In genomic region chr7:4658912-4659551, GRCm38 (mm10) we compare ENCODE assay signal across 8 mouse cellular contexts. TPM values are rescaled to one million over a fixed set of nuclear protein-coding genes. Genes with fewer than 3 reads are reported as not detected.
DNase-seq lines count a peak whose midpoint lies in the region; ATAC-seq lines count a peak whose summit lies in the region.

Gene Ppp6r1, minus strand, starts transcription at chr7:4659019.

- WGBS in heart, embryonic 14.5 days: under 1% methylated on average over 54 of the region's 54 CpGs
- under 1% methylated on average over 54 of the region's 54 CpGs for WGBS in liver, embryonic 13.5 days (ENCODE audit: insufficient replicate concordance)
- under 1% methylated on average over 54 of the region's 54 CpGs for WGBS in stomach, embryonic 16.5 days

- H3K27me3 ChIP-seq in heart, embryonic 14.5 days (ENCODE audit: control insufficient read depth, insufficient read depth, low read length): no peaks in the 10 kb centered on the region
- no peaks in the 10 kb centered on the region for H3K27me3 ChIP-seq in liver, embryonic 13.5 days
- no peaks in the 10 kb centered on the region for H3K27me3 ChIP-seq in stomach, embryonic 16.5 days (ENCODE audit: control insufficient read depth, insufficient read depth, low read length)

- peak; percentile 78 for ATAC-seq in CD4-positive, CD25-positive, alpha-beta regulatory T cell, adult 4 months
- peak; percentile 94 for ATAC-seq in heart, embryonic 14.5 days (ENCODE audit: insufficient number of reproducible peaks, insufficient read depth, low FRiP score, low read depth)
- peak; percentile 96 for ATAC-seq in liver, embryonic 13.5 days (ENCODE audit: low read depth)
- peak; percentile 99 for ATAC-seq in stomach, embryonic 16.5 days (ENCODE audit: insufficient read depth, low FRiP score)

- H3K27ac ChIP-seq in heart, embryonic 14.5 days (replicated peaks in 1 of 2; ENCODE audit: control insufficient read depth in 1 of 2, insufficient read depth in 1 of 2, low read depth in 2 of 2, low read length in 2 of 2): peak within 1 kb of the TSS; percentile 90 to 93
- H3K27ac ChIP-seq in liver, embryonic 13.5 days: peak within 1 kb of the TSS; percentile 92
- peak within 1 kb of the TSS; percentile 96 for H3K27ac ChIP-seq in stomach, embryonic 16.5 days (ENCODE audit: low read length)

- H3K4me2 ChIP-seq in heart, embryonic 14.5 days (ENCODE audit: low read length): peak within 1 kb of the TSS; percentile 97
- peak within 1 kb of the TSS; percentile 96 for H3K4me2 ChIP-seq in liver, embryonic 13.5 days
- H3K4me2 ChIP-seq in stomach, embryonic 16.5 days (ENCODE audit: low read depth, low read length): peak within 1 kb of the TSS; percentile 86

- H3K36me3 ChIP-seq in heart, embryonic 14.5 days (ENCODE audit: control insufficient read depth, insufficient read depth, low read length): peaks cover 25% of the 10 kb centered on the region
- peaks cover 42% of the 10 kb centered on the region for H3K36me3 ChIP-seq in liver, embryonic 13.5 days
- H3K36me3 ChIP-seq in stomach, embryonic 16.5 days (ENCODE audit: control insufficient read depth, insufficient read depth, low read length): no peaks in the 10 kb centered on the region

- peaks cover 8 to 44% of the 10 kb centered on the region in 2 experiments for H3K4me1 ChIP-seq in heart, embryonic 14.5 days (ENCODE audit: control insufficient read depth in 2 of 2, insufficient read depth in 2 of 2, low read length in 2 of 2)
- peaks cover 62% of the 10 kb centered on the region for H3K4me1 ChIP-seq in liver, embryonic 13.5 days (replicated peaks)
- peaks cover 31% of the 10 kb centered on the region for H3K4me1 ChIP-seq in stomach, embryonic 16.5 days (ENCODE audit: control insufficient read depth, insufficient read depth, low read length)

- DNase-seq in c-Kit-negative CD71-positive TER-119-positive erythroid progenitor cells, embryonic 14.5 days (ENCODE audit: low read depth, low spot score): peak; percentile 95
- peak; percentile 97 for DNase-seq in fibroblast of lung, adult 2 months (ENCODE audit: low read depth)
- peak; percentile 99 for DNase-seq in kidney, postnatal 14 days
- peak; percentile 96 for DNase-seq in liver, embryonic 13.5 days
- DNase-seq in neural tube, embryonic 10.5 days (ENCODE audit: extremely low spot score, low spot score): peak; percentile 91

- H3K9ac ChIP-seq in heart, embryonic 14.5 days (ENCODE audit: low read length): peak within 1 kb of the TSS; percentile 94
- peak within 1 kb of the TSS; percentile 97 for H3K9ac ChIP-seq in liver, embryonic 13.5 days
- peak within 1 kb of the TSS; percentile 96 for H3K9ac ChIP-seq in stomach, embryonic 16.5 days (ENCODE audit: low read length)

- no peaks in the 10 kb centered on the region for H3K9me3 ChIP-seq in heart, embryonic 14.5 days (ENCODE audit: control insufficient read depth, low read length)
- H3K9me3 ChIP-seq in liver, embryonic 13.5 days (replicated peaks): no peaks in the 10 kb centered on the region
- H3K9me3 ChIP-seq in stomach, embryonic 16.5 days (replicated peaks; ENCODE audit: control insufficient read depth, low read length): no peaks in the 10 kb centered on the region

- peak within 1 kb of the TSS; percentile 73 to 77 for H3K4me3 ChIP-seq in heart, embryonic 14.5 days (ENCODE audit: control insufficient read depth in 1 of 2, insufficient read depth in 1 of 2, low read depth in 1 of 2, low read length in 2 of 2)
- peak within 1 kb of the TSS; percentile 94 for H3K4me3 ChIP-seq in liver, embryonic 13.5 days (replicated peaks)
- H3K4me3 ChIP-seq in stomach, embryonic 16.5 days (replicated peaks; ENCODE audit: low read length): peak within 1 kb of the TSS; percentile 83

RNA-seq across cellular contexts. Expression of gene Ppp6r1, which starts in this region (rescaled TPM):
- polyA plus RNA-seq in CD4-positive, CD25-positive, alpha-beta regulatory T cell, adult 4 months (2017; shearing (Covaris generic)): 1 to 10 TPM; 6.7 to 9.1 TPM
- polyA plus RNA-seq in heart, embryonic 14.5 days (2014; fragmentation: Nextera tagmentation; extraction: Ambion mirVana): 7.1 and 8.1 TPM in 2 replicates
- 5.7 and 7.1 TPM in 2 replicates for polyA plus RNA-seq in liver, embryonic 13.5 days (2015; fragmentation: Nextera tagmentation; extraction: Ambion mirVana)
- 2.8 and 3.8 TPM in 2 replicates for polyA plus RNA-seq in stomach, embryonic 16.5 days (2015; fragmentation: Nextera tagmentation; extraction: Ambion mirVana)

Comparison
In these comparisons a context has a peak if more than half of its experiments do, and no peak if none do; other contexts are left out.
1. Peak in every context shown above with its lines: DNase-seq, ATAC-seq, H3K4me3 ChIP-seq and H3K27ac ChIP-seq.